Mouse (Mus musculus) bone marrow, adult 2 months (tissue): ENCODE data around the gene Slc22a23.

Experiments
- CTCF ChIP-seq: fragments of 200-500 bp; IDR thresholded peaks from 2 replicates; pipeline ENCODE4 v1.5.1; 2011; ENCODE audit warnings: low read length, control low read depth; ENCODE audit not compliant: control insufficient read depth, insufficient read depth
- POLR2A ChIP-seq: fragments of 200-500 bp; IDR thresholded peaks from 2 replicates; pipeline ENCODE4 v1.6.1; 2011; ENCODE audit warnings: low read depth, mild to moderate bottlenecking, control low read depth, low read length, borderline replicate concordance; ENCODE audit not compliant: control insufficient read depth

DNA sequence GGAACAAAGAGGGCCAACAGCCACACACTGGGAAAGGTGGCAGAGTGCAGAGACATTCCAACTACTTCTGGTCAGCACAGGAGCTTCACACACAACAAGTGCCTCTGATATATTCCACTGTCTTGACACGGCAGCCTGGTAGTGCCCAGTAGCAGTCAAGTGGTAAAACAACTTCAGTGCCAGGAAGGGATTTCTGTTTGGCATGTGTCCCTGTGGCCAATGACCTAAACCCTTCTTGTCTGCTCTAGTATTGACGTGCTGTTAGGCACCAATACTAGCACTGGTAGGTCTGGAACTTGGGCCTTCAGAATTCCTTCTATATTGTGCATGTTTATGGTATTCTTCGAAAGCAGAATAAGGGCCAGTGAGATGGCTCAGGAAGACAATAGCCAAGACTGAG is 139.8 kb downstream of the Slc22a23 start:
- no peak for TF ChIP-seq CTCF
- no peak for TF ChIP-seq POLR2A
